Mouse (Mus musculus) limb, embryonic 15.5 days (tissue): ENCODE data around the gene Gm11985. TPM values are rescaled to one million over a fixed set of nuclear protein-coding genes. Genes with fewer than 3 reads are reported as not detected.

Experiments
- polyA plus RNA-seq: library from polyadenylated mRNA; unstranded; fragments of >200 nt; fragmentation: Nextera tagmentation; extraction: Ambion mirVana; gene quantifications from 2 replicates; pipeline ENCODE4 v1.2.1, GENCODE M21; 2015

The Gm11985 gene
- polyA plus RNA-seq, 1 experiment from 2014 or later: not detected

Other genes with a start within 250 kb of the Gm11985 start
- gene Adcy1, start 125.1 kb downstream of the Gm11985 start, polyA plus RNA-seq: 1.0 and 1.2 TPM in 2 replicates
- gene Igfbp1, start 9.2 kb upstream of the Gm11985 start, polyA plus RNA-seq: 0.71 and 0.81 TPM in 2 replicates
- 137 and 148 TPM in 2 replicates for gene Igfbp3, start 25.4 kb upstream of the Gm11985 start, polyA plus RNA-seq